Mouse (Mus musculus): ENCODE results near the gene Klk12. TPM values are rescaled to one million over a fixed set of nuclear protein-coding genes. Genes with fewer than 3 reads are reported as not detected.

Gene Klk12
- not detected for total RNA-seq (2021)
- long read RNA-seq, experiment 1 = 0 reads
- long read RNA-seq, experiment 2 = 0 reads

GRCm38 (mm10) chr7:43768597-43768996 lies at the start of gene Klk12:
Gene Klk12 (plus strand): TSS chr7:43768897.
- DNase-seq = no peak
- intact Hi-C loops (cut with DNase I) = no loop called here

- peak in 1 of 2 experiments; percentile 18 for DNase-seq
- intact Hi-C loops (cut with DNase I) = no loop called here
Observed at GRCm38 (mm10) chr7:43747788-43748187, 20.9 kb upstream of the Klk12 start.

GRCm38 (mm10) chr7:43752806-43753205 lies 15.9 kb upstream of the Klk12 start:
- DNase-seq = no peak
- intact Hi-C loops (cut with DNase I) = no loop called here

- no peak for DNase-seq
- intact Hi-C loops (cut with DNase I) = no loop called here
Observed at GRCm38 (mm10) chr7:43766484-43766883, 2.2 kb upstream of the Klk12 start.

- intact Hi-C loops (cut with DNase I) = no loop called here
Observed at GRCm38 (mm10) chr7:43769636-43770035, 939 bp downstream of the Klk12 start.

GRCm38 (mm10) chr7:43770701-43771100 lies 2.0 kb downstream of the Klk12 start:
- no peak for DNase-seq
- intact Hi-C loops (cut with DNase I) = no loop called here

More at GRCm38 (mm10) chr7:43769636-43770035, 939 bp downstream of the Klk12 start:
- DNase-seq = no peak

GRCm38 (mm10) chr7:43771916-43772315 lies 3.2 kb downstream of the Klk12 start:
- DNase-seq = no peak
- intact Hi-C loops (cut with DNase I) = no loop called here

- intact Hi-C loops (cut with DNase I) = no loop called here
- no peak for DNase-seq
Observed at GRCm38 (mm10) chr7:43772901-43773300, 4.2 kb downstream of the Klk12 start.

GRCm38 (mm10) chr7:43774364-43774763 lies 5.7 kb downstream of the Klk12 start, which contains the start of gene Klk11:
Gene Klk11 (plus strand): TSS chr7:43774604.
- no peak for DNase-seq
- intact Hi-C loops (cut with DNase I) = no loop called here

GRCm38 (mm10) chr7:43774802-43775201 lies 6.1 kb downstream of the Klk12 start:
- DNase-seq = no peak
- intact Hi-C loops (cut with DNase I) = no loop called here

GRCm38 (mm10) chr7:43775311-43776057 lies 6.8 kb downstream of the Klk12 start:
- DNase-seq = no peak
- intact Hi-C loops (cut with DNase I) = no loop called here

GRCm38 (mm10) chr7:43776506-43776905 lies 7.8 kb downstream of the Klk12 start:
- DNase-seq = no peak
- intact Hi-C loops (cut with DNase I) = no loop called here

GRCm38 (mm10) chr7:43777423-43777822 lies 8.7 kb downstream of the Klk12 start:
- DNase-seq = no peak
- intact Hi-C loops (cut with DNase I) = no loop called here

GRCm38 (mm10) chr7:43778176-43778970 lies 9.7 kb downstream of the Klk12 start:
- DNase-seq = no peak
- intact Hi-C loops (cut with DNase I) = no loop called here

GRCm38 (mm10) chr7:43780241-43780640 lies 11.5 kb downstream of the Klk12 start:
- no peak for DNase-seq
- intact Hi-C loops (cut with DNase I) = loop anchor here (5.0 kb wide), 1 partner anchor 98 kb away; no protein-coding TSS in a partner anchor

- intact Hi-C loops (cut with DNase I) = loop anchor here (5.0 kb wide), 1 partner anchor 98 kb away; no protein-coding TSS in a partner anchor
Observed at GRCm38 (mm10) chr7:43780746-43781145, 12.0 kb downstream of the Klk12 start, which contains the start of gene Klk10. Gene Klk10 (plus strand): TSS chr7:43781035.

GRCm38 (mm10) chr7:43781541-43781940 lies 12.8 kb downstream of the Klk12 start:
- intact Hi-C loops (cut with DNase I) = loop anchor here (5.0 kb wide), 1 partner anchor 99 kb away; no protein-coding TSS in a partner anchor

More at GRCm38 (mm10) chr7:43780746-43781145, 12.0 kb downstream of the Klk12 start, which contains the start of gene Klk10:
- no peak for DNase-seq

GRCm38 (mm10) chr7:43782275-43783265 lies 13.9 kb downstream of the Klk12 start:
- intact Hi-C loops (cut with DNase I) = loop anchor here (5.0 kb wide), 1 partner anchor 100 kb away; no protein-coding TSS in a partner anchor
- DNase-seq = peak; percentile 60 to 75

More at GRCm38 (mm10) chr7:43781541-43781940, 12.8 kb downstream of the Klk12 start:
- no peak for DNase-seq

GRCm38 (mm10) chr7:43785286-43785685 lies 16.6 kb downstream of the Klk12 start:
- no peak for DNase-seq
- intact Hi-C loops (cut with DNase I) = no loop called here

GRCm38 (mm10) chr7:43788096-43788495 lies 19.4 kb downstream of the Klk12 start:
- intact Hi-C loops (cut with DNase I) = no loop called here
- DNase-seq = no peak

All from gastrocnemius, postnatal 36 days (tissue).